Mouse (Mus musculus) intestine, embryonic 16.5 days (tissue): ENCODE measurements around the gene Slc39a11. TPM values are rescaled to one million over a fixed set of nuclear protein-coding genes. Genes with fewer than 3 reads are reported as not detected.
A peak's percentile ranks its signal among the peaks of the same experiment; 100 is the strongest.

Experiments used
- ATAC-seq: fragments of 200-750 bp; cut with Nextera tagmentation; 2 replicates; pipeline ENCODE4 v1.8.0; 2017; ENCODE audit warnings: moderate TSS enrichment, moderate library complexity
- H3K27ac ChIP-seq: fragments of 300-500 bp; sonication (generic); 2 replicates; pipeline ENCODE4 v1.5.1; 2014; ENCODE audit warnings: mild to moderate bottlenecking, low read length
- H3K27me3 ChIP-seq: fragments of 300-500 bp; sonication (generic); replicated peaks from 2 replicates; pipeline ENCODE4 v1.6.1; 2014; ENCODE audit warnings: low read length, control low read depth, mixed read lengths; ENCODE audit not compliant: control insufficient read depth, insufficient read depth
- H3K36me3 ChIP-seq: fragments of 300-500 bp; sonication (generic); 2 replicates; pipeline ENCODE4 v1.6.1; 2014; ENCODE audit warnings: low read length, control low read depth; ENCODE audit not compliant: control insufficient read depth, insufficient read depth
- H3K4me1 ChIP-seq: fragments of 300-500 bp; sonication (generic); 2 replicates; pipeline ENCODE4 v1.6.1; 2014; ENCODE audit warnings: low read length, control low read depth, mixed read lengths; ENCODE audit not compliant: control insufficient read depth, insufficient read depth
- H3K4me2 ChIP-seq: fragments of 300-500 bp; sonication (generic); 2 replicates; pipeline ENCODE4 v1.6.1; 2014; ENCODE audit warnings: low read depth, low read length, control low read depth
- H3K4me3 ChIP-seq: fragments of 300-500 bp; sonication (generic); 2 replicates; pipeline ENCODE4 v1.5.1; 2014; ENCODE audit warnings: mild to moderate bottlenecking, low read length
- H3K9ac ChIP-seq: fragments of 300-500 bp; sonication (generic); 2 replicates; pipeline ENCODE4 v1.6.1; 2014; ENCODE audit warnings: low read depth, low read length
- H3K9me3 ChIP-seq: fragments of 300-500 bp; sonication (generic); 2 replicates; pipeline ENCODE4 v1.6.1; 2016; ENCODE audit warnings: low read length, control low read depth; ENCODE audit not compliant: control insufficient read depth
- WGBS: fragments of 180-500 bp; shearing (Covaris S2); extraction: QIAGEN DNeasy Blood & Tissue Kit; methylation state at CpG from one replicate; pipeline ENCODE4 v1.1.7; 2014; 5-methylcytosine and 5-hydroxymethylcytosine counted together
- polyA plus RNA-seq: library from polyadenylated mRNA; unstranded; fragments of >200 nt; fragmentation: Nextera tagmentation; extraction: Ambion mirVana; gene quantifications from 2 replicates; pipeline ENCODE4 v1.2.1, GENCODE M21; 2015

Gene Slc39a11
- polyA plus RNA-seq, 1 experiment from 2014 or later, result 52.8 TPM

GRCm38 (mm10) chr11:113284951-113285741, 364.7 kb downstream of the Slc39a11 start:
- H3K4me2 ChIP-seq, result no peak overlapping the region
- ATAC-seq, result no peak

GRCm38 (mm10) chr11:113283376-113283811, 366.5 kb downstream of the Slc39a11 start:
- Histone ChIP-seq H3K9me3 (no peaks in the 10 kb centered on the region), H3K4me2 (no peak overlapping the region), H3K36me3 (no peaks in the 10 kb centered on the region), H3K27ac (no peak overlapping the region), H3K4me1 (peaks cover 10% of the 10 kb centered on the region), H3K4me3 (no peak overlapping the region), H3K27me3 (no peaks in the 10 kb centered on the region), H3K9ac (no peak overlapping the region)
- WGBS, result 18% methylated on average over 11 of the region's 11 CpGs
- ATAC-seq, result no peak

More at GRCm38 (mm10) chr11:113284951-113285741, 364.7 kb downstream of the Slc39a11 start:
- WGBS, result 76% methylated on average over 27 of the region's 27 CpGs
- H3K27ac ChIP-seq, result no peak overlapping the region
- no peak overlapping the region for H3K4me3 ChIP-seq
- H3K4me1 ChIP-seq, result peaks cover 17% of the 10 kb centered on the region
- no peaks in the 10 kb centered on the region for H3K9me3 ChIP-seq
- H3K27me3 ChIP-seq, result no peaks in the 10 kb centered on the region
- no peaks in the 10 kb centered on the region for H3K36me3 ChIP-seq
- H3K9ac ChIP-seq, result no peak overlapping the region

GRCm38 (mm10) chr11:113278238-113278637, 371.6 kb downstream of the Slc39a11 start:
- Histone ChIP-seq H3K36me3 (no peaks in the 10 kb centered on the region), H3K27me3 (no peaks in the 10 kb centered on the region), H3K27ac (no peak overlapping the region), H3K9ac (no peak overlapping the region), H3K4me3 (no peak overlapping the region), H3K4me1 (peaks cover 21% of the 10 kb centered on the region), H3K9me3 (no peaks in the 10 kb centered on the region), H3K4me2 (no peak overlapping the region)
- WGBS, result 88% methylated on average over 6 of the region's 6 CpGs
- no peak for ATAC-seq

GRCm38 (mm10) chr11:113277034-113277612, 372.8 kb downstream of the Slc39a11 start:
- Histone ChIP-seq H3K4me1 (peaks cover 18% of the 10 kb centered on the region), H3K27me3 (no peaks in the 10 kb centered on the region), H3K4me3 (no peak overlapping the region), H3K9me3 (no peaks in the 10 kb centered on the region), H3K36me3 (no peaks in the 10 kb centered on the region), H3K9ac (no peak overlapping the region), H3K4me2 (no peak overlapping the region), H3K27ac (peak overlapping the region; percentile 62)
- 32% methylated on average over 10 of the region's 10 CpGs for WGBS
- peak; percentile 55 for ATAC-seq

- WGBS, result 77% methylated on average over 8 of the region's 8 CpGs
- H3K4me3 ChIP-seq, result no peak overlapping the region
- H3K36me3 ChIP-seq, result no peaks in the 10 kb centered on the region
- peak overlapping the region; percentile 62 for H3K27ac ChIP-seq
- ATAC-seq, result peak; percentile 43
- H3K9ac ChIP-seq, result no peak overlapping the region
- H3K4me2 ChIP-seq, result no peak overlapping the region
- H3K4me1 ChIP-seq, result peaks cover 18% of the 10 kb centered on the region
- no peaks in the 10 kb centered on the region for H3K27me3 ChIP-seq
- no peaks in the 10 kb centered on the region for H3K9me3 ChIP-seq
These were observed 373.4 kb downstream of the Slc39a11 start for GRCm38 (mm10) chr11:113276518-113276917.

GRCm38 (mm10) chr11:113274037-113274436, 375.8 kb downstream of the Slc39a11 start:
- WGBS, result 74% methylated on average over 8 of the region's 8 CpGs
- no peak for ATAC-seq
- Histone ChIP-seq H3K36me3 (no peaks in the 10 kb centered on the region), H3K4me1 (peaks cover 18% of the 10 kb centered on the region), H3K27ac (no peak overlapping the region), H3K4me2 (no peak overlapping the region), H3K9ac (no peak overlapping the region), H3K27me3 (no peaks in the 10 kb centered on the region), H3K9me3 (no peaks in the 10 kb centered on the region), H3K4me3 (no peak overlapping the region)

- ATAC-seq, result no peak
- Histone ChIP-seq H3K4me2 (no peak overlapping the region), H3K9ac (no peak overlapping the region), H3K9me3 (no peaks in the 10 kb centered on the region), H3K36me3 (no peaks in the 10 kb centered on the region), H3K4me1 (peaks cover 16% of the 10 kb centered on the region), H3K27me3 (no peaks in the 10 kb centered on the region), H3K4me3 (no peak overlapping the region), H3K27ac (no peak overlapping the region)
- 80% methylated on average over 6 of the region's 6 CpGs for WGBS
These were observed 378.0 kb downstream of the Slc39a11 start for GRCm38 (mm10) chr11:113271857-113272256.

- ATAC-seq, result no peak
- Histone ChIP-seq H3K4me3 (no peak overlapping the region), H3K9me3 (no peaks in the 10 kb centered on the region), H3K27me3 (no peaks in the 10 kb centered on the region), H3K9ac (no peak overlapping the region), H3K36me3 (no peaks in the 10 kb centered on the region), H3K4me1 (peaks cover 9% of the 10 kb centered on the region), H3K27ac (no peak overlapping the region), H3K4me2 (no peak overlapping the region)
- 90% methylated on average over 8 of the region's 8 CpGs for WGBS
These were observed 381.0 kb downstream of the Slc39a11 start for GRCm38 (mm10) chr11:113268831-113269319.

- Histone ChIP-seq H3K27ac (no peak overlapping the region), H3K4me2 (no peak overlapping the region), H3K36me3 (no peaks in the 10 kb centered on the region), H3K27me3 (no peaks in the 10 kb centered on the region), H3K9ac (no peak overlapping the region), H3K9me3 (no peaks in the 10 kb centered on the region), H3K4me1 (peaks cover 5% of the 10 kb centered on the region; the same call in 1 of the 2 replicates), H3K4me3 (no peak overlapping the region)
- ATAC-seq, result no peak
- 83% methylated on average over 17 of the region's 17 CpGs for WGBS
These were observed 382.2 kb downstream of the Slc39a11 start for GRCm38 (mm10) chr11:113267516-113268230.
